Mouse (Mus musculus) C2C12 (cell line): ENCODE data around the gene Gclm. TPM values are rescaled to one million over a fixed set of nuclear protein-coding genes. Genes with fewer than 3 reads are reported as not detected.

Experiments used
- H3K27me3 ChIP-seq: one replicate; pipeline ENCODE4 v1.6.1; 2011; ENCODE audit not compliant: control insufficient read depth, insufficient read depth, insufficient read length
- H3K36me3 ChIP-seq: one replicate; pipeline ENCODE4 v1.6.1; 2011; ENCODE audit not compliant: control insufficient read depth, insufficient read depth
- H3K4me3 ChIP-seq: one replicate; pipeline ENCODE4 v1.5.1; 2011; ENCODE audit warnings: mild to moderate bottlenecking, control low read depth; ENCODE audit not compliant: poor library complexity, insufficient read depth, severe bottlenecking
- H3K79me2 ChIP-seq: one replicate; pipeline ENCODE4 v1.6.1; 2011; ENCODE audit not compliant: control insufficient read depth, insufficient read depth
- H3K79me3 ChIP-seq: one replicate; pipeline ENCODE4 v1.6.1; 2011; ENCODE audit warnings: low read depth, control low read depth
- H3ac ChIP-seq: one replicate; pipeline ENCODE3; 2011; ENCODE audit warnings: low read depth; ENCODE audit not compliant: control insufficient read depth, insufficient read length
- CEBPB ChIP-seq: IDR thresholded peaks from one replicate; pipeline ENCODE4 v1.6.1; 2011; ENCODE audit warnings: low read depth, mild to moderate bottlenecking, control low read depth, moderate library complexity
- CTCF ChIP-seq: IDR thresholded peaks from one replicate; pipeline ENCODE4 v1.5.1; 2011; ENCODE audit not compliant: control insufficient read depth, insufficient read depth, insufficient read length
- FOSL1 ChIP-seq: IDR thresholded peaks from one replicate; pipeline ENCODE4 v1.8.0; 2011; ENCODE audit warnings: mild to moderate bottlenecking, low read length; ENCODE audit not compliant: poor library complexity, insufficient read depth, severe bottlenecking
- MAX ChIP-seq: IDR thresholded peaks from one replicate; pipeline ENCODE4 v1.6.1; 2011; ENCODE audit warnings: mild to moderate bottlenecking, control low read depth
- MYOD1 ChIP-seq: IDR thresholded peaks from one replicate; pipeline ENCODE4 v1.6.1; 2011; ENCODE audit warnings: low read depth; ENCODE audit not compliant: control insufficient read depth, insufficient read length
- MYOG ChIP-seq: IDR thresholded peaks from one replicate; pipeline ENCODE4 v1.6.1; 2011; ENCODE audit not compliant: control insufficient read depth, insufficient read length; ENCODE audit errors: extremely low read depth
- USF1 ChIP-seq: IDR thresholded peaks from one replicate; pipeline ENCODE4 v1.6.1; 2011; ENCODE audit warnings: low read depth, mild to moderate bottlenecking, control low read depth, moderate library complexity
- long read RNA-seq, 2 experiments: library from polyadenylated mRNA; unstranded; transcript quantifications; one replicate each; pipeline ENCODE4 v2.0.0; 2019 to 2020
- polyA plus RNA-seq: library from polyadenylated mRNA; unstranded; fragments of >200 nt; fragmentation: generic; extraction: Trizol; gene quantifications from one replicate; pipeline ENCODE4 v1.2.1, GENCODE M21; 2012; ENCODE audit warnings: missing spikeins

The Gclm gene
- 84.0 TPM for polyA plus RNA-seq
- long read RNA-seq, experiment 1, full-length matches to known transcripts: 66 of 74 reads
- long read RNA-seq, experiment 1, partial matches to known transcripts: 2 of 74 reads
- long read RNA-seq, experiment 1, other reads (novel, unspliced or antisense): 6 of 74 reads
- long read RNA-seq, experiment 2, full-length matches to known transcripts: 447 of 472 reads
- long read RNA-seq, experiment 2, partial matches to known transcripts: 2 of 472 reads
- long read RNA-seq, experiment 2, other reads (novel, unspliced or antisense): 23 of 472 reads

- peak; percentile 99 for TF ChIP-seq CTCF
- TF ChIP-seq MAX: no peak
- TF ChIP-seq FOSL1: no peak
- Histone ChIP-seq H3ac (peak within 1 kb of the TSS; percentile 60), H3K79me2 (peaks cover 46% of the 10 kb centered on the region), H3K79me3 (peaks cover 41% of the 10 kb centered on the region), H3K27me3 (no peaks in the 10 kb centered on the region), H3K4me3 (peak within 1 kb of the TSS; percentile 70), H3K36me3 (peaks cover 6% of the 10 kb centered on the region)
These were observed at the start of gene Gclm for GRCm38 (mm10) chr3:122245215-122245877. Gene Gclm, plus strand, starts transcription at chr3:122245557.

GRCm38 (mm10) chr3:122196621-122197298, 48.6 kb upstream of the Gclm start:
- no peaks in the 10 kb centered on the region for H3K79me2 ChIP-seq
- H3ac ChIP-seq: no peak overlapping the region
- H3K27me3 ChIP-seq: no peaks in the 10 kb centered on the region
- H3K36me3 ChIP-seq: no peaks in the 10 kb centered on the region
- no peaks in the 10 kb centered on the region for H3K79me3 ChIP-seq
- TF ChIP-seq MYOD1: no peak
- TF ChIP-seq USF1: no peak
- no peak for TF ChIP-seq MYOG
- TF ChIP-seq MAX: no peak
- TF ChIP-seq FOSL1: no peak
- no peak for TF ChIP-seq CEBPB
- no peak overlapping the region for H3K4me3 ChIP-seq

DNA sequence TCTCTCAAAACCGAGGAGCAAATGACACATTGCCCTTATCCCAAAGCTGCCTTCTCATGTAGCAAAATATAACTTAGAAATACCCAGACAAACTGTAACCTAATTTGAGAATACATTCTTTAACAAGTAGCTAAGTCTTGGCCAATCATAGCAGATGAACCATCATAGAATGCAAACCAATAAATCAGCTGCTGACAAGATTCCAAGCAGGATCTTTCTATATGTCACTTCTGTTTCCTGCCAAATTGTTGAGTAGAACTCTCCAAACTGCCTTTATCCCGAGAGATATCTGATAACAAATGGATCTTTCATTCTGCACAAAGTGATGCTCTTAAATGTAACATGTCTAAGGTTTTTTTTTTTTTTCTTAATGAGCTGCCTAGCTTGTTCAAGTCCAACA, 46.8 kb upstream of the Gclm start:
- Histone ChIP-seq H3ac (no peak overlapping the region), H3K79me2 (no peaks in the 10 kb centered on the region), H3K36me3 (no peaks in the 10 kb centered on the region), H3K27me3 (no peaks in the 10 kb centered on the region), H3K4me3 (no peak overlapping the region), H3K79me3 (no peaks in the 10 kb centered on the region)
- no peak for TF ChIP-seq CTCF
- TF ChIP-seq MYOG: no peak
- no peak for TF ChIP-seq FOSL1
- no peak for TF ChIP-seq MAX
- TF ChIP-seq CEBPB: no peak
- TF ChIP-seq USF1: no peak
- no peak for TF ChIP-seq MYOD1

- Histone ChIP-seq H3K27me3 (no peaks in the 10 kb centered on the region), H3K79me2 (no peaks in the 10 kb centered on the region), H3K4me3 (no peak overlapping the region), H3ac (no peak overlapping the region), H3K79me3 (no peaks in the 10 kb centered on the region), H3K36me3 (no peaks in the 10 kb centered on the region)
- TF ChIP-seq CEBPB: peak; percentile 54
- peak; percentile 59 for TF ChIP-seq USF1
- TF ChIP-seq MAX: no peak
- no peak for TF ChIP-seq FOSL1
- no peak for TF ChIP-seq MYOG
These were observed 46.4 kb upstream of the Gclm start for GRCm38 (mm10) chr3:122198966-122199381.

GRCm38 (mm10) chr3:122199600-122199999, 45.8 kb upstream of the Gclm start:
- H3K27me3 ChIP-seq: no peaks in the 10 kb centered on the region
- no peaks in the 10 kb centered on the region for H3K79me2 ChIP-seq
- H3K4me3 ChIP-seq: no peak overlapping the region
- no peaks in the 10 kb centered on the region for H3K36me3 ChIP-seq
- no peaks in the 10 kb centered on the region for H3K79me3 ChIP-seq
- TF ChIP-seq CEBPB (no peak), USF1 (no peak), CTCF (no peak), MAX (no peak), MYOG (no peak), FOSL1 (no peak), MYOD1 (no peak)
- no peak overlapping the region for H3ac ChIP-seq

GRCm38 (mm10) chr3:122200017-122200416, 45.3 kb upstream of the Gclm start:
- Histone ChIP-seq H3K27me3 (no peaks in the 10 kb centered on the region), H3K36me3 (no peaks in the 10 kb centered on the region), H3K79me3 (no peaks in the 10 kb centered on the region), H3K4me3 (no peak overlapping the region), H3ac (no peak overlapping the region), H3K79me2 (no peaks in the 10 kb centered on the region)
- TF ChIP-seq MAX (no peak), FOSL1 (no peak), MYOG (no peak), USF1 (no peak), CEBPB (no peak), MYOD1 (no peak), CTCF (no peak)
